Mouse (Mus musculus) ES-E14 (cell line): ENCODE data around the gene Trp53.

Experiments
- MAFK ChIP-seq: IDR thresholded peaks from 2 replicates; pipeline ENCODE4 v1.6.1; 2014; ENCODE audit warnings: mild to moderate bottlenecking, low read depth, low read length, inconsistent platforms; ENCODE audit not compliant: insufficient read depth
- ZNF384 ChIP-seq: IDR thresholded peaks from 2 replicates; pipeline ENCODE4 v1.6.1; 2012; ENCODE audit warnings: low read depth, low read length, inconsistent platforms

DNA sequence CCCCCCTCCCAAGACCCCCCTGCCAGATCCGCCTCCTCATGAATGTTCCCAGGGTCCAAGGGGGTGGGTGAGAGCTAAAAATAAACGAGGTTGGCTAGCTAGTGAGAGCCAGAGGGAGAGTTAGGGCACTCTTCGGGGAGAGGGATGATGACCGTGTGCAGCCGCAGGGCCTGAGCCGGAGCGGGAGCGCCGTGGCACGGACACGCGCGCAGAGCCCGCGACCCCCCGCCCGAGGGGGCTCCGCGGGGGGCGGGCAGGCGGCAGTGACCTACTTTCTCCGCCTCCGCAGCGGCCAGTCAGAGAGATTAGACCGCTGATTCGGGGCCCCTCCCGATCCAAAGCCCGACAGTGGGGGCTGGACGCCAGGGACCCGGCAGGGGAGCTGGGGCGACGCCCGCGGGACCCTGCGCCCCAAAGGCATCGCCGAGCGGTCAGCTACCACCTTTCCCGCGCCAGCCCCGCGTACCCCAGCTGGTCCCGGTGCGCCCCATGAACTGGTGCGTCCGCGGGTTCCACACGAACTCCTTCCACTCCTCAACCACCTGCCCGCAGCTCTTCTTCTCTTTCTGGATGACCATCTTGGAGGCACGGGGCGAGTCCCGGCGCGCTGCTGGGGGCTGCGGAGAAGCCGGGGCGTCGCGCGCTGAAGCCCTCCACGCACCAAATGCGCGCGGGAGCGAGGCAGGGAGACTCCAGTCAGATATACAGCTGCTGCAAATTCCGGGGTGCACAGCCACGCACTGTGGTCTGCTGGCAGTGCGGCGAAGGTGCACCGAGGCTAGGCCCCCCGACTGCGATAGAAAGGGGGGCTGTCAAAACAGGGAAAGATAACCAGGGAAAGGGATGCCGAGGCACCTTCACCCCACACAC, 24.9 kb downstream of the Trp53 start:
- no peak for TF ChIP-seq ZNF384
- no peak for TF ChIP-seq MAFK
